Mouse (Mus musculus) thymus, adult 2 months (tissue): Measurements from ENCODE around the gene Iqch.

ENCODE experiments used
- CTCF ChIP-seq: fragments of 200-500 bp; IDR thresholded peaks from 2 replicates; pipeline ENCODE4 v1.5.1; 2012; ENCODE audit warnings: mild to moderate bottlenecking, control low read depth, low read length, moderate library complexity, borderline replicate concordance; ENCODE audit not compliant: control insufficient read depth, poor library complexity, insufficient read depth; ENCODE audit errors: extremely low read depth
- POLR2A ChIP-seq: fragments of 200-500 bp; IDR thresholded peaks from 2 replicates; pipeline ENCODE4 v1.6.1; 2012; ENCODE audit warnings: mild to moderate bottlenecking, low read length, control low read depth, moderate library complexity; ENCODE audit not compliant: control insufficient read depth, poor library complexity, insufficient read depth; ENCODE audit errors: extremely low read depth

DNA sequence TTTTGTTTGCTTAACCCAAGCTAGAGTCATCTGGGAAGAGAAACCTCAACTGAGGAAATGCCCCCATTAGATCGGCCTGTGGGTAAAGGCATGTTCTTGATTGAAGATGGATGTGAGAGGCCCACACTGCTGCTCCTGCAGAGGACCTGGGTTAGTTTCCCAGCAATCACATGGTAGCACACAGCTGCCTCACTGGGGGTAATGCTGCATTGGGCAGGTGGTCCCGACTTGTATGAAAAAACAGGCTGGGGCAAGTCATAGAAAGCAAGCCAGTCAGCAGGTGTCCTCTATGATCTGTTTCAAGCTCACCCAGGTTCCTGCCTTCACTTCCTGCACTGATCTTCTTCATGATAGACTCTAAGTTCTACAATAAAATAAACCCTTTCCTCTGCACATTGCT lies 98.4 kb downstream of the Iqch start:
- TF ChIP-seq POLR2A (no peak), CTCF (no peak)
